Mouse (Mus musculus) myocyte (in vitro differentiated cells): Measurements from ENCODE around the gene Zfhx3. TPM values are rescaled to one million over a fixed set of nuclear protein-coding genes. Genes with fewer than 3 reads are reported as not detected.

Experiments
- H3K27me3 ChIP-seq: one replicate; pipeline ENCODE4 v1.6.1; 2011; ENCODE audit not compliant: control insufficient read depth, insufficient read depth, insufficient read length
- H3K36me3 ChIP-seq: one replicate; pipeline ENCODE4 v1.6.1; 2011; ENCODE audit not compliant: control insufficient read depth, insufficient read depth
- H3K4me2 ChIP-seq: one replicate; pipeline ENCODE4 v1.6.1; 2011; ENCODE audit warnings: low read depth, control low read depth
- H3K4me3 ChIP-seq: one replicate; pipeline ENCODE4 v1.5.1; 2011; ENCODE audit warnings: mild to moderate bottlenecking, control low read depth, moderate library complexity
- H3K79me2 ChIP-seq: one replicate; pipeline ENCODE4 v1.6.1; 2011; ENCODE audit not compliant: control insufficient read depth, insufficient read depth
- H3ac ChIP-seq: one replicate; pipeline ENCODE4 v1.6.1; 2011; ENCODE audit not compliant: control insufficient read depth, insufficient read length
- CEBPB ChIP-seq: IDR thresholded peaks from 2 replicates; pipeline ENCODE4 v1.6.1; 2011; ENCODE audit warnings: mild to moderate bottlenecking, moderate library complexity; ENCODE audit not compliant: poor library complexity, insufficient read depth, severe bottlenecking
- E2F4 ChIP-seq: IDR thresholded peaks from one replicate; pipeline ENCODE4 v1.6.1; 2011; ENCODE audit warnings: mild to moderate bottlenecking, control low read depth, moderate library complexity; ENCODE audit not compliant: insufficient read depth
- MAX ChIP-seq: IDR thresholded peaks from one replicate; pipeline ENCODE4 v1.6.1; 2011; ENCODE audit warnings: low read depth, mild to moderate bottlenecking, control low read depth
- MYOD1 ChIP-seq, 3 experiments: IDR thresholded peaks; one replicate each; pipeline ENCODE4 v1.6.1; 2011; ENCODE audit warnings: control low read depth in 2 of 3, low read depth in 2 of 3, mild to moderate bottlenecking in 2 of 3, moderate library complexity in 1 of 3; ENCODE audit not compliant: insufficient read length in 2 of 3, control insufficient read depth in 1 of 3
- MYOG ChIP-seq, 3 experiments: IDR thresholded peaks; one replicate each; pipeline ENCODE4 v1.6.1; 2011; ENCODE audit warnings: control low read depth in 2 of 3, low read depth in 2 of 3, mild to moderate bottlenecking in 2 of 3; ENCODE audit not compliant: insufficient read length in 2 of 3, control insufficient read depth in 1 of 3, insufficient read depth in 1 of 3
- POLR2A ChIP-seq: IDR thresholded peaks from one replicate; pipeline ENCODE4 v1.6.1; 2011; ENCODE audit warnings: low read depth, mild to moderate bottlenecking, control low read depth, moderate library complexity; ENCODE audit not compliant: insufficient read length
- POLR2AphosphoS2 ChIP-seq: IDR thresholded peaks from one replicate; pipeline ENCODE4 v1.6.1; 2011; ENCODE audit warnings: low read depth, control low read depth; ENCODE audit not compliant: insufficient read length
- REST ChIP-seq: IDR thresholded peaks from one replicate; pipeline ENCODE4 v1.6.1; 2011; ENCODE audit warnings: mild to moderate bottlenecking, control low read depth, moderate library complexity; ENCODE audit not compliant: insufficient read depth, insufficient read length
- SRF ChIP-seq: IDR thresholded peaks from one replicate; pipeline ENCODE4 v1.6.1; 2011; ENCODE audit warnings: low read depth; ENCODE audit not compliant: control insufficient read depth, insufficient read length
- TCF12 ChIP-seq: IDR thresholded peaks from one replicate; pipeline ENCODE4 v1.6.1; 2011; ENCODE audit warnings: mild to moderate bottlenecking, control low read depth; ENCODE audit not compliant: poor library complexity, insufficient read depth, severe bottlenecking
- TCF3 ChIP-seq: IDR thresholded peaks from one replicate; pipeline ENCODE4 v1.6.1; 2011; ENCODE audit warnings: low read depth, control low read depth; ENCODE audit not compliant: insufficient read length
- USF1 ChIP-seq: IDR thresholded peaks from one replicate; pipeline ENCODE4 v1.6.1; 2011; ENCODE audit warnings: low read depth, mild to moderate bottlenecking, control low read depth, moderate library complexity
- polyA plus RNA-seq: library from polyadenylated mRNA; unstranded; fragments of >200 nt; fragmentation: generic; extraction: Trizol; gene quantifications from one replicate; pipeline ENCODE4 v1.2.1, GENCODE M21; 2012; ENCODE audit warnings: missing spikeins

Gene Zfhx3
- polyA plus RNA-seq, 1 experiment: 3.0 TPM

- Histone ChIP-seq H3K4me2 (no peak overlapping the region), H3ac (no peak overlapping the region), H3K4me3 (no peak overlapping the region), H3K27me3 (no peaks in the 10 kb centered on the region), H3K79me2 (no peaks in the 10 kb centered on the region), H3K36me3 (no peaks in the 10 kb centered on the region)
- TF ChIP-seq SRF: no peak
- TF ChIP-seq TCF3: no peak
- no peak for TF ChIP-seq E2F4
- TF ChIP-seq POLR2A: no peak
- TF ChIP-seq MYOD1 (IDR thresholded peaks at IDR 0.05; ENCODE audit: control insufficient read depth in 1 of 3, insufficient read length in 2 of 3, low read depth in 2 of 3): no peak
- no peak for TF ChIP-seq USF1
- no peak for TF ChIP-seq POLR2AphosphoS2
- no peak for TF ChIP-seq REST
- no peak for TF ChIP-seq TCF12
Measured at GRCm38 (mm10) chr8:108011516-108011915, 69.1 kb downstream of the Zfhx3 start.

- no peak overlapping the region for H3ac ChIP-seq
- no peaks in the 10 kb centered on the region for H3K79me2 ChIP-seq
- H3K4me2 ChIP-seq: no peak overlapping the region
- no peaks in the 10 kb centered on the region for H3K36me3 ChIP-seq
- no peaks in the 10 kb centered on the region for H3K27me3 ChIP-seq
- TF ChIP-seq REST (no peak), MYOG (IDR thresholded peaks at IDR 0.05; ENCODE audit: control insufficient read depth in 1 of 3, insufficient read depth in 1 of 3, insufficient read length in 2 of 3, low read depth in 2 of 3) (no peak), MYOD1 (IDR thresholded peaks at IDR 0.05; ENCODE audit: control insufficient read depth in 1 of 3, insufficient read length in 2 of 3, low read depth in 2 of 3) (no peak), TCF12 (no peak), POLR2A (no peak)
- no peak overlapping the region for H3K4me3 ChIP-seq
Measured at GRCm38 (mm10) chr8:108017727-108018126, 75.3 kb downstream of the Zfhx3 start.

GRCm38 (mm10) chr8:108019651-108020050 is 77.2 kb downstream of the Zfhx3 start:
- TF ChIP-seq TCF3 (no peak), SRF (no peak), USF1 (no peak), REST (no peak), TCF12 (no peak), E2F4 (no peak), MAX (no peak), POLR2AphosphoS2 (no peak), POLR2A (no peak), MYOD1 (IDR thresholded peaks at IDR 0.05; ENCODE audit: control insufficient read depth in 1 of 3, insufficient read length in 2 of 3, low read depth in 2 of 3) (no peak), CEBPB (no peak), MYOG (IDR thresholded peaks at IDR 0.05; ENCODE audit: control insufficient read depth in 1 of 3, insufficient read depth in 1 of 3, insufficient read length in 2 of 3, low read depth in 2 of 3) (no peak)
- Histone ChIP-seq H3K36me3 (no peaks in the 10 kb centered on the region), H3K4me3 (no peak overlapping the region), H3K79me2 (no peaks in the 10 kb centered on the region), H3K4me2 (no peak overlapping the region), H3ac (no peak overlapping the region), H3K27me3 (no peaks in the 10 kb centered on the region)

- Histone ChIP-seq H3K79me2 (no peaks in the 10 kb centered on the region), H3K4me2 (no peak overlapping the region), H3K4me3 (no peak overlapping the region), H3K27me3 (no peaks in the 10 kb centered on the region), H3ac (no peak overlapping the region), H3K36me3 (no peaks in the 10 kb centered on the region)
- TF ChIP-seq MYOD1 (IDR thresholded peaks at IDR 0.05; ENCODE audit: control insufficient read depth in 1 of 3, insufficient read length in 2 of 3, low read depth in 2 of 3) (no peak), POLR2AphosphoS2 (no peak)
Measured at GRCm38 (mm10) chr8:108022404-108022803, 80.0 kb downstream of the Zfhx3 start.

GRCm38 (mm10) chr8:108024331-108024730 is 81.9 kb downstream of the Zfhx3 start:
- no peaks in the 10 kb centered on the region for H3K27me3 ChIP-seq
- no peak for TF ChIP-seq E2F4
- H3K79me2 ChIP-seq: no peaks in the 10 kb centered on the region
- no peak overlapping the region for H3K4me3 ChIP-seq
- H3K4me2 ChIP-seq: no peak overlapping the region
- no peaks in the 10 kb centered on the region for H3K36me3 ChIP-seq
- no peak overlapping the region for H3ac ChIP-seq

- Histone ChIP-seq H3K27me3 (no peaks in the 10 kb centered on the region), H3ac (no peak overlapping the region), H3K79me2 (no peaks in the 10 kb centered on the region), H3K36me3 (no peaks in the 10 kb centered on the region), H3K4me3 (no peak overlapping the region), H3K4me2 (no peak overlapping the region)
- no peak for TF ChIP-seq TCF12
- no peak for TF ChIP-seq REST
Measured at GRCm38 (mm10) chr8:108025249-108025648, 82.8 kb downstream of the Zfhx3 start.
